Mouse (Mus musculus) heart, postnatal 0 days (tissue): Measurements from ENCODE around the gene Adamts3. TPM values are rescaled to one million over a fixed set of nuclear protein-coding genes. Genes with fewer than 3 reads are reported as not detected.
A peak's percentile ranks its signal among the peaks of the same experiment; 100 is the strongest.

Experiments used
- ATAC-seq: fragments of 200-750 bp; cut with Nextera tagmentation; 2 replicates; pipeline ENCODE4 v1.8.0; 2017; ENCODE audit warnings: low read depth, moderate number of reproducible peaks, moderate library complexity; ENCODE audit not compliant: insufficient read depth
- DNase-seq: peaks from one replicate; pipeline ENCODE4 v3.0.0-alpha.2; 2016; ENCODE audit warnings: low spot score
- H3K27ac ChIP-seq: fragments of 300-500 bp; sonication (generic); 2 replicates; pipeline ENCODE4 v1.5.1; 2014; ENCODE audit warnings: low read depth, mild to moderate bottlenecking
- H3K27me3 ChIP-seq: fragments of 300-500 bp; sonication (generic); 2 replicates; pipeline ENCODE4 v1.6.1; 2014; ENCODE audit warnings: low read length, mixed read lengths; ENCODE audit not compliant: control insufficient read depth, insufficient read depth
- H3K36me3 ChIP-seq: fragments of 300-500 bp; sonication (generic); replicated peaks from 2 replicates; pipeline ENCODE4 v1.6.1; 2014; ENCODE audit warnings: low read length, mixed read lengths; ENCODE audit not compliant: control insufficient read depth, insufficient read depth
- H3K4me1 ChIP-seq: fragments of 300-500 bp; sonication (generic); 2 replicates; pipeline ENCODE4 v1.6.1; 2014; ENCODE audit warnings: antibody characterized with exemption; ENCODE audit not compliant: control insufficient read depth, insufficient read depth
- H3K4me2 ChIP-seq: fragments of 300-500 bp; sonication (generic); 2 replicates; pipeline ENCODE4 v1.6.1; 2014; ENCODE audit warnings: low read depth, mild to moderate bottlenecking, low read length, moderate library complexity
- H3K4me3 ChIP-seq: fragments of 300-500 bp; sonication (generic); 2 replicates; pipeline ENCODE4 v1.5.1; 2014; ENCODE audit warnings: low read depth, low read length
- H3K9ac ChIP-seq: fragments of 300-500 bp; sonication (generic); replicated peaks from 2 replicates; pipeline ENCODE4 v1.6.1; 2014; ENCODE audit warnings: low read depth, low read length, mixed read lengths
- H3K9me3 ChIP-seq: fragments of 300-500 bp; sonication (generic); replicated peaks from 2 replicates; pipeline ENCODE4 v1.6.1; 2016; ENCODE audit warnings: low read length; ENCODE audit not compliant: control insufficient read depth
- CTCF ChIP-seq: IDR thresholded peaks from 2 replicates; pipeline ENCODE4 v1.5.1; 2016; ENCODE audit warnings: antibody characterized with exemption, control low read depth, low read depth
- EP300 ChIP-seq: IDR thresholded peaks from 2 replicates; pipeline ENCODE4 v1.6.1; 2016; ENCODE audit warnings: antibody characterized with exemption, low read depth
- WGBS: fragments of 180-500 bp; shearing (Covaris S2); extraction: QIAGEN DNeasy Blood & Tissue Kit; methylation state at CpG from one replicate; pipeline ENCODE4 v1.1.7; 2014; 5-methylcytosine and 5-hydroxymethylcytosine counted together
- polyA plus RNA-seq: library from polyadenylated mRNA; unstranded; fragments of >200 nt; fragmentation: Nextera tagmentation; extraction: Ambion mirVana; gene quantifications from 2 replicates; pipeline ENCODE4 v1.2.1, GENCODE M21; 2015
- total RNA-seq: library from RNA; depleted of rRNA; stranded (reverse); fragments of >200 nt; gene quantifications from 2 replicates; pipeline ENCODE4 v1.2.3, GENCODE M21; 2014; ENCODE audit warnings: low replicate concordance

Gene Adamts3
- total and polyA plus RNA-seq, 2 experiments from 2014 or later = 3.8 to 8.9 TPM

GRCm38 (mm10) chr5:89858837-89859236, 24.3 kb downstream of the Adamts3 start:
- 0 out of 2 replicates have a peak, but pooled peaks cover 12% of the 10 kb centered on the region for H3K4me1 ChIP-seq
- no peak overlapping the region for H3K4me3 ChIP-seq
- H3K27ac ChIP-seq = no peak overlapping the region
- H3K36me3 ChIP-seq = no peaks in the 10 kb centered on the region
- no peak overlapping the region for H3K9ac ChIP-seq
- no peak for DNase-seq
- no peaks in the 10 kb centered on the region for H3K9me3 ChIP-seq
- no peak for ATAC-seq
- WGBS = 86% methylated on average over 1 of the region's 1 CpGs
- no peak overlapping the region for H3K4me2 ChIP-seq
- no peaks in the 10 kb centered on the region for H3K27me3 ChIP-seq
- no peak for TF ChIP-seq CTCF
- TF ChIP-seq EP300 = no peak

DNA sequence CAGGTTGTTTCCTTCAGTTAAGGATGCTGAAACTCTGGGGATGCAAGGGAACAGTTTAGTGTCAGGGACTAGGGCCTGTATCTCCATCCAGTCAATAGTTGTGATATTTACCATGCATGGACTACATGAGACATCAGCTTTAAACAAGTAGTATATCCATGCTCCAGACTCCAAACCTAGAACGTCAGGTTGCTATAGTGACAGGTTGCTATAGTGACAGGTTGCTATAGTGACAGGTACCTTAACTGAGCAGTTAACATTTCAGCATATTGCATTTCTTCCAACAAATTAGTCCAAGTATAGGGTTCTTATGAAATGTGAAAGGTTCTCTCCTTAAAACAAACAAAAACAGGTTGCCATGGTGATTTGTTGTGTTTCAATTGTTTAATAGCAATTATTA, 36.6 kb downstream of the Adamts3 start:
- Histone ChIP-seq H3K9me3 (no peaks in the 10 kb centered on the region), H3K4me2 (no peak overlapping the region), H3K4me3 (no peak overlapping the region), H3K27me3 (no peaks in the 10 kb centered on the region), H3K36me3 (no peaks in the 10 kb centered on the region), H3K9ac (no peak overlapping the region), H3K27ac (no peak overlapping the region), H3K4me1 (peaks cover 23% of the 10 kb centered on the region)
- TF ChIP-seq CTCF = no peak
- TF ChIP-seq EP300 = no peak
- DNase-seq = no peak
- 60% methylated on average over 1 of the region's 1 CpGs for WGBS
- ATAC-seq = no peak

DNA sequence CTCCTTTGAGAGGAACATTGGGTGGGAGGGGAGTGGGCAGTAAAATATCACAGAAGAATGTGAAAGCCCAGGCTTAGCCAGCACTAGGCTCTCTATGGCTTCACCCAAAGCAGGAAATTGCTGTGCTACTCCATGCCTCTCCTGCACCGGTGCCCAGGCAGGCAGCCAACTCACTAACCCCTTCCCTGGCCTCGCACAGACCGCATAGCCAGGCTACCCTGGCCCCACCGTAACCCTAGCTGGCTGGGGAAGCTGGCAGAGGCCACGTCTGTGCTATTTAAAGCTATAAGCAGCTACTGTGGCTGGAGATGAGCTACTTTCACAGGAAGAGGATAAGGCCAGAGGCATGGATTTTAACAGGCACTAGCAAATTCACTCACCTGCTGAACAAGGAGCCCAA, 38.8 kb downstream of the Adamts3 start:
- DNase-seq (peak; percentile 87), ATAC-seq (peak; percentile 98)
- no peak overlapping the region for H3K4me3 ChIP-seq
- no peaks in the 10 kb centered on the region for H3K27me3 ChIP-seq
- 2% methylated on average over 5 of the region's 5 CpGs for WGBS
- no peaks in the 10 kb centered on the region for H3K36me3 ChIP-seq
- peaks cover 23% of the 10 kb centered on the region for H3K4me1 ChIP-seq
- H3K9me3 ChIP-seq = no peaks in the 10 kb centered on the region
- no peak overlapping the region for H3K9ac ChIP-seq
- no peak for TF ChIP-seq EP300
- no peak for TF ChIP-seq CTCF
- H3K4me2 ChIP-seq = peak overlapping the region; percentile 21
- H3K27ac ChIP-seq = peak overlapping the region; percentile 68

DNA sequence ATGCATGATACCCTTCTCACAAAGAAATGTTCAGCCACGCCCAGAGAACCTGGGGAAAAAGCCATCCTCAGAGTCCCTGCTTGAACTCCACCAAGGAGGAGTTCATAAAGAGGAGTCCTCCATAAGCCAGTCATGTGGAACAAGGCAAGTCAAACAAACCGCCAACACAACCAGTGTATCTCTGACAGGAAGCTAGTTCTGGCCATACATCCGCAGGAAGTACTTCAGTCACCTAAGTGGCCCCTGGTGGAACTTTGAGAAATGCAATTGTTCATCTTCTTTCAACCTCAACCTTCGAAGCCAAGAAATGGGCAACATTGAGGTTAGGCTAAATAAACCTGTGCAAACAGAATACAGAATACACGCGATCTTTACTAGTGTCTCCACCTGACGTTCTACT, 39.7 kb downstream of the Adamts3 start:
- DNase-seq (no peak), ATAC-seq (no peak)
- Histone ChIP-seq H3K27ac (peak overlapping the region; percentile 68), H3K9me3 (no peaks in the 10 kb centered on the region), H3K4me1 (peaks cover 23% of the 10 kb centered on the region), H3K27me3 (no peaks in the 10 kb centered on the region), H3K4me3 (no peak overlapping the region), H3K9ac (no peak overlapping the region), H3K36me3 (no peaks in the 10 kb centered on the region), H3K4me2 (no peak overlapping the region)
- 76% methylated on average over 7 of the region's 7 CpGs for WGBS
- TF ChIP-seq EP300 (no peak), CTCF (no peak)

- H3K4me1 ChIP-seq = peaks cover 13% of the 10 kb centered on the region
- TF ChIP-seq EP300 (no peak), CTCF (peak; percentile 86)
- H3K27me3 ChIP-seq = no peaks in the 10 kb centered on the region
- H3K9me3 ChIP-seq = no peaks in the 10 kb centered on the region
- H3K9ac ChIP-seq = no peak overlapping the region
- no peak overlapping the region for H3K4me2 ChIP-seq
- ATAC-seq (peak; percentile 30; the same call in 1 of the 2 replicates), DNase-seq (peak; percentile 67)
- H3K27ac ChIP-seq = no peak overlapping the region
- H3K4me3 ChIP-seq = no peak overlapping the region
- H3K36me3 ChIP-seq = no peaks in the 10 kb centered on the region
- 31% methylated on average over 4 of the region's 4 CpGs for WGBS
Observed at GRCm38 (mm10) chr5:89839627-89840026, 43.5 kb downstream of the Adamts3 start.

GRCm38 (mm10) chr5:89821175-89821574, 62.0 kb downstream of the Adamts3 start:
- no peaks in the 10 kb centered on the region for H3K4me1 ChIP-seq
- no peak overlapping the region for H3K9ac ChIP-seq
- no peak for ATAC-seq
- WGBS = 78% methylated on average over 1 of the region's 1 CpGs
- no peak overlapping the region for H3K4me3 ChIP-seq
- no peak overlapping the region for H3K27ac ChIP-seq
- no peak overlapping the region for H3K4me2 ChIP-seq
- H3K36me3 ChIP-seq = no peaks in the 10 kb centered on the region
- TF ChIP-seq CTCF (no peak), EP300 (no peak)
- H3K9me3 ChIP-seq = no peaks in the 10 kb centered on the region
- H3K27me3 ChIP-seq = no peaks in the 10 kb centered on the region
- no peak for DNase-seq
